Mouse (Mus musculus) testis, postnatal 14 days (tissue): ENCODE results near the gene Dgkq.

Source experiments
- DNase-seq: peaks from one replicate; pipeline ENCODE4 v3.0.0; 2021; ENCODE audit warnings: low spot score

Gene Dgkq

DNA sequence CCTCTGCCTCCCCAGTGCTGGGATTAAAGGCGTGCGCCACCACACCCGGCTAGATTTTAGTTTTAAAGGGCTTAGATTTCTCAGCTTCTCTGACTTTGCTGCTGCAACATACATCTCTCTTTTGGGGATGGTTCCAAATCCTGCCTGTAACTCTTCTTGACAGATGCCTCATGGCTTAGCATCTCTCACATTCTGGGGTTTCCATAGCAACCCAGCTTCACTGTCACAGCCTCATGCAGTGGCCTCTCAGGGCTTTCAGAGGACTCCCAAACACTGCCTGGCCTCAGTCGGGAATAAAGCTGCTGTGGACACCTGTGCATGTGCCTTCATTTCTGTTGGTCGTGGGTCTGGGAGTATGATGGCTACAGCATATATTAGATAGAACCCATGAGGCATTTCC lies 19.6 kb upstream of the Dgkq start:
- no peak for DNase-seq

DNA sequence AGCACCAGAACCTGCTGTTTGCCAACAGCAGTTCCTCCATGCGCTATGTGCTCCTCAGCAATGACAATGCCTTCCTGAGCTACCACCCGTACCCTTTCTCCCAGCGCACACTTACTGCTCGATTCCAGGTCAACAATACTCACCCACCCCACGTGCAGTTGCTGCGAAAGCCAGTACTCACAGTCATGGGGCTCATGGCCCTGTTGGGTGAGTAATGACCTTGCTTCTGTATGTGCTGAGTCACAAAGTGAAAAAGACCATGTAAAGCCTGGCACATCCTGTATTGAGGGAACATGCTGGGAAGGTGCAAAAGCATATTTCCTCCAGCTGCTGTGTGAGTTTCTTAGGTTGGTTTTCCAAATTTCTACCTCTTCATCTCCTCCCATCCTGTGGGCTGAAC lies 11.4 kb upstream of the Dgkq start:
- DNase-seq = no peak

DNA sequence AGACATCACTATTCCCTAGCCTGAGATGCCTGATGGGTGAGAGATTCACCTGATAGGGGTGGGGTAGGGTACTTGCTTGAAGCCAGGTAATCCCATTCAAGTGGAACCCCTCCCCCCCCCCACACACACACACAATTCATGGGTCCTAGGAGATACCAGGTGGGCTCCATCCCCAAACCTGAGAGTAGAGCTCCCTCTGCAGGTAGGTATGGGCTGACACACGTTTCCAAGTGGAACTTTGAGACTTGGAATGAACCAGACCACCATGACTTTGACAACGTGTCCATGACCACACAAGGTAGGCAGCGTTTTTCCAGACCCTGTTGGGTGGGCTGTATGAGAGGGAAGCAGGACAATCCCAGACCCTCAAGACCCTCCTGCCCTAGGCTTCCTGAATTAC lies 10.4 kb upstream of the Dgkq start:
- DNase-seq = no peak

DNA sequence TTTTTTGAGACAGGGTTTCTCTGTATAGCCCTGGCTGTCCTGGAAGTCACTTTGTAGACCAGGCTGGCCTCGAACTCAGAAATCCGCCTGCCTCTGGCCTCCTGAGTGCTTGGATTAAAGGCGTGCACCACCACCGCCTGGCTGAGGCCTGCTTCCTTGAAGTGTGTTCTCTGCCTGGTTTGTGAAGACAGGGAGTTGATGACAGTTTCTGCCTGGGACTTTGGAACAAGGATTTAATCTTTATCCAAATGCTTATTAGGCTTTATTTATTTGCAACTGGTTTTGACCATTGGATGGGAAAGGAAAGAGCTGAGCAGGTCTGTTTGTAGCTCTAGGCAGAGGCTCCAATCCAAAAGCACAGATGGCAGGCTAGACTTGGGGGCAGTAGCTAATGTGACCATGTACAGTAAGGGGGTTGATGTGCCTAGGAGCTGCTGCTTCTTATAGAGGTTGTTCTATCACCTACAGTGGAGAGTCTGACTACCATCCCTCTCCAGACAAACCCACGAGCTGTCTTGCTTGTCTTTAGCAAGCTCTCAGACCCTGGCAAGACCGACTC lies 8.9 kb upstream of the Dgkq start:
- no peak for DNase-seq

DNA sequence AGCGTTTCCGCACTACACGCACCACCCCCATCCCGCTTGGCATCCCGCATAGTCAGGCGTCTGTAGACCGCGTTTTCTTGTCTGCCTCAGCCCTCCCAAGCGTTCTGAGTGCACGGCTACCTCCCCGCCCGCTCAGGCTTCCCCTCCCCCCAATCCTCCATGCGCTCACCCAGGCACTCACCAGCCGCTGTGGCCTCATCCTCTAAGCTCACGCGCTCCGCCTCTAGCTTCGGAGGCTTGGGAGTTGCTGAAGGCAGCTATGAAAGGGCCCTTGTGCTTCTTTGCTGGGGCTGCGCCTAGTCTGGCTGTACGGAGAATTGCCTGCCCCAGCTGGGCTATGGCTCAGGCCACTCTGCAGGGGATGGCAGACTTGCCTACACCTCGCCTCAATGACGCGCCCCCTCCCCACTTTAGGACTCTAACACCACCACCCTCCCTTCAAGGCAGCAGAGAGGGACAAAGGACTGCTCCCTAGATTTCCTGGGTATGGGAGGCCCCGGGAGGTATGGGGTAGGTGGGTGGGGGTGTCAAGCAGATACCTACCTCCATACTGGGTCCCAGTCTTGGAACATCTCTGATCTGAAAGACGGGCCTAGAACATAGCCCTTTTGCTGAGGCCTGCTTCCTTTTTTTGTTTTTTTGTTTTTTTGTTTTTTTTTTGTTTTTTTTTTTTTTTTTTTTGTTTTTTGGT lies 8.3 kb upstream of the Dgkq start:
- peak; percentile 73 for DNase-seq

DNA sequence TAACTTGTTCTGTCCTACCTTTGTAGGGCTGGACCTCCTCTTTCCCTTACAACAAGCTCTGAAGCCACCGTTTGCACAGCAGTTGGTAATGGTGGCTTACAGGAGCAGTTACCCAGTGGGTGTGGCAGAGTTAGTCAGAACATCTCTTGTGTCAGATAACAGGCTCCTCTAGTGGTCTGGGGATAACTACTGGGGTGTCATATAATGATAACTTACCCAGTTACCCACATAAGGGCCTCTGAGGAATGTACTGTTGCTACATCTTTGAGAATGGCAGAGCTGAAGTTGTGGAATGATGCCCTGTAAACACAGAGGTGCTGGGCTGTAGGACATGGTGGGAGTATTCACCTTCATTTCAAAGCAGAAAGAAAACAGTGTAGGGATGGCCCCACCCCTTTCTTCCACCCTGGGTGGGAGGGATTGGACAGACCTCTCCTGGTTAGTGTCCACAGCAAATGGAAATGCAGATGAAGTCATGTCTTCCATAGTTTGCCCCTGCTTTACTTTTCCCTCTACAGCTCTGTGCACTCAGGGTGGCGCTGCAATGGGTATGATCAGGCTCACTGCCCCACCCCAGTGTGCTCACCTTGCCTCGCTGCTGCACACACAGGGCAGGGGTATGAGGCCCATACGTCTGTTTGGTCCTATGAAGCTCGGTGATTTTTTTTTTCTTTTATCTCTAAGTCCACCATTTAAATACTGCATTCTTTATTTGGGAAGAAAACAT lies 7.5 kb upstream of the Dgkq start:
- DNase-seq = no peak

DNA sequence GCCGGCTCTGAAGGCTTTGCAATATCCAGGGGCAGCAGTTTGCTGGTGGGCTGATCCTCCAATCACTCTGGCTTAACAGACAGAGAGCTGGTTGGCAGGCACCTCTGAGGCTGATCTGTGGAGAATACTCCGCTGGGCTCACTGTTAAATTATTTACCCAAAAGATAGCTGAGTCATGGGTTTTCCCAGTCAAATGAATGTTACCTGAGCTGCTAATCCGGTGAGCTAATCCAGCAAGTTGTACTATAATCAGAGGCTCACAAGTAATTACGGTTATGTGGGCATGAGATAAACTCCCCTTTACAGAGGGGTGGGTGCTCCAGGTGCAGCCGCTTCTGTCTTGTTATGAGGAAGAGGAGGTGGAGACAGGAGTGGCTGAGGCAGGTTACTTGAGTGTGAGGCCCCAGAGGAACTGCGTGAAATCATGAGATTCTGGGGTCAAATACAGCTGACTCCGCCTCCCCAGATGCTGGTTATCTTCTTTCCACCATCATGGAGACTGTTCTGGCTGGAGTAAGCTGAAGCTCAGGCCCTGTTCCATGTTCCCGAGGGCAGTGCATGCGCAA lies 5.9 kb upstream of the Dgkq start, which contains the start of gene Slc26a1:
Gene Slc26a1 (minus strand): TSS at position 319 of the 566 bp plus-strand sequence.
- no peak for DNase-seq

DNA sequence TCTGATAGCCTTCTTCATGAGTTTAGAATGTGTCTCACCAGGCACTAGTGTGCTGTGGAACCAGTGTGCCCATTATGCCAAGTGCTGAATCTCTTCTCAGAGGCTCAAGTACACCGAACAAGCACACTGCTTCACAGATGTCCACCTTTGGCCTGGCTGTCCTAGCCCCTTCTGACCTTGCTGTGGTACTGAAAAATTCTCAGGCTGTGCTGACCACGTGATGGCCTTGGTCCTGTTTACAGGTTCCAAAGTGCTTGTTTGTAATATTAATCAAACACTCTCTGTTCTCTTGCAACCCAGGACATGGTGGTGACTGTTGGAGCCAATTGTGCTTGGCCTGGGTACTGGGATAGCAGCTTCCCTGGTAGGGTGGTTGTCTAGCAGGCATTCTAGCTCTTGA lies 5.2 kb upstream of the Dgkq start:
- DNase-seq = no peak

DNA sequence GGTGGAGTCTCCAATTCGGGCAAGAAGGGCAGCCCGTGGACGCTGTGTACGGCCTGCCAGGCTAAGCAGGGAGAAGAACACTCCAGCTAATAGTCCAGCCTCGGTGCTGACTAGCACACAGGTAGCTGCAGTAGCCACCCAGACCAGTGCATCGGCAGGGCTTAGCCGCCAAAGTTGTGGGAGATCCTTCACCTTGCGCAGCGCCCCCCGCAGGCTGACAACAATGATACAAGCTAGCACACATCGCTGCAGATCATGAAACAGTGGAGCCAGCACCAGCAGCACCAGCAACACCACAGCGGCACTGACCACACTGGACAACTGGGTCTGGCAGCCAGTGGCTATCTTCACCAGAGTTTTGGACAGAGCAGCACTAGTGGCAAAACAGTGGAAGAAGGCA lies 2.3 kb upstream of the Dgkq start:
- DNase-seq = no peak

DNA sequence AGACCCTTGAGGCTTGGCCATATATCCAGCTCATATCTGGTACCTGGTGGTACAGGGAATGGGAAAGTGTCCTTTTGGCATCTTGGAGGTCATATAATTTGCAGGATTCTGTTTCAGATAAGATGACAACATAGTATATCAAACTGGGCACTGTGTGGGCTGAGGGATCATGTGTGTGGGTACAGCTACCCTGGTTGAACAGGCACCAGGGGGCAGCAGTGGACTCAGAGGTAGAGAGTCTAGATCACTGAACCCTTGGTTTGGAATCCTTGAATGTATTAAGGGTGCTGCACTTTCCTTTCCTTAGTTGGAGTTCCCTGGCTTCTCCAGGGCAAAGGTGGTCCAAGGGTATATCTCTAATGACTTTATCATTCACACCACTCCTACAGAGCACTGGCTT lies 1.3 kb upstream of the Dgkq start:
- no peak for DNase-seq

DNA sequence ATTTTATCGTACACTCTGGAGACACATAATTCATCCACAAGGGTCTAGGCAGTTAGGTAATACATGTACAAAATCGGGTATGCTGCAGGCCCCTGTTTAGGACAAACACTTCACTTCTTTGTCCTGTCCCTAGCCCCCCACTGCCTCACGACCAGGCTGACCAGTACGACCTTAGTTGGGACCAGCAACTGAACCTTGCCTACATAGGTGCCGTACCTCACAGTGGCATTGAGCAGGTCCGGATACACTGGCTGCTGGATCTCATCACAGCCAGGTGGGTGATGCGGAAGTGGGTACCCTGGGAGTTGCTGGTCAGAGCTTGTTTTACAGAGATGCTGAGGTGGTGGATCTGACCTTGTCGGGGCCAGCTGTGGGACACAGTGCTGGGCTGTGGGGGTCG lies 514 bp upstream of the Dgkq start:
- no peak for DNase-seq

DNA sequence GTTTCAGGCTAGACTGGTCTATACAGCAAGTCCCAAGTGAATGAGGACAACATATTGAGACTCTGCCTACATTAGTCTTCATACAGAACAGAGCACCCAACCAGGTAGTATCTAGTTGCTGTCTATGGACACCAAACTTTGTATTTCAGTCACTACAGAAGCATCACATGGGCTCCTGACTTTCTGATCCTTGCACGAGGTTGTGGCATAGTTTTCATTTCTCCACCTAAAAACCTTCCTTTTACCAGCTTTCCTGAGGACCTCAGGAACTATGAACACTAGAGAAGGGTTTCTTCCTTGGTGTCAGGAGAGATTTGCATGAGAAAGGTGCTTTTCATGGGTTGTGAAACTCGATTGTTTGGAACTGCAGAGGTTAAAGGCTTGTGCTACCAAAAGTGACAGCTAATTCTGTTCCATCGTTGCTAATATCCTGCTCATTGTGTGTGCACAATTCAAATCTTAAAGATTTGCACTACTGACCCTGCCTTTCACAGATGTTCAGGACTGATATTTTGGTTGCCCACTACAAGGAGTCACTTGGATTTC lies 1.0 kb downstream of the Dgkq start:
- DNase-seq = no peak

DNA sequence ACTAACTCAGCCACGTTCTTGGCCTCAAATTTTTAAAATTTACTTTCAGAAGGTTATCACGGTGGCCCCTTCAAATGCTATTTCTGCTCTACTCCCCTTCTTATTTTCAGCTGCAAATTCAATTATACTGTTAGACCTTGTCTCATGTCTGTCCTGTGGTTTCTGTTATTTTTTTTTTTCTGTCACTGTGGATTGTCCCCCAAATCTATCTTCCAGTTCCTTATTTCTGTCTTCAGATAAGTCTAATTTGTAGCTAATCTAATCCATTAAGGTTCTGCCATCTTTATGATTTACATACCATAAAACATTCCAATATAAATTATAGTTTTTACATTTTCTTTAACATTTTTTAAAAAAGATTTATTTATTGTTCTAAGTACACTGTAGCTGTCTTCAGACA lies 2.1 kb downstream of the Dgkq start:
- DNase-seq = no peak

DNA sequence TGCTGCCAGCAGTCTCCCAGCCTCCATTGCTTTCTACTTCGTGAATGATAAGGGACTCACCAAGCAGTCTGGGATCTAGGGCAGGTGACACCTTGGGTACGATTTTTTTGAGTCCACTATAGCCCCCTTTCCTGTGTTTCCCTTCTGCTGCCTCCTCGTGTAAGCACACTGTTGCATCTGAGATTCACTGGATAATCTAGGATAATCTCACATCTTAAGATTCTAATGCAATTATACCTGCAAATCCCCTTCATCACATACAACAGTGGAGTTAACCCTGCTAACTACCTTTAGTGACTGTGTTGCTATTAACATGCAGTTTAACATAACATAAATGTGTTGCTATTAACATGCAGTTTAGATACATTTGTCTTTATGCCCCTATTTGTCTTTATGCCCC lies 4.4 kb downstream of the Dgkq start:
- no peak for DNase-seq

DNA sequence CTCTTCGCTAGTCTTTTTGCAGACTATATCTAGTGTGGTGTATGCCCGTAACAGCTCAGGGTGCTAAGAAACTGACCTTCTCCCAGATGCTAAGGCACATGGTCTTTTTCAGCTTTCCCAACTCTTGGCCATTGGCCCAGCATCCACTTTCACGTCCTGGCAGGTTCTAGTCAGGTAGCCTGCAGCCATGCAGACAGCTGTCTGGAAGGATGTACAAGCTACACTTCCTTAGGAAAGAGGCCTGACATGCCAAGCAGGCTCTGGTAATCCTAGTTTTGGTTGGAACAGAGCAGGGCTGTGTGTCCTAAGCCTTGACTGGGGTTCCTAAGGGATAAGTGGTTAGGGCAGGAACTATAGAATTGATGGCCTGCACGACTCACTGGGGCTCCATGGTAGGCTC lies 6.7 kb downstream of the Dgkq start:
- DNase-seq = no peak

DNA sequence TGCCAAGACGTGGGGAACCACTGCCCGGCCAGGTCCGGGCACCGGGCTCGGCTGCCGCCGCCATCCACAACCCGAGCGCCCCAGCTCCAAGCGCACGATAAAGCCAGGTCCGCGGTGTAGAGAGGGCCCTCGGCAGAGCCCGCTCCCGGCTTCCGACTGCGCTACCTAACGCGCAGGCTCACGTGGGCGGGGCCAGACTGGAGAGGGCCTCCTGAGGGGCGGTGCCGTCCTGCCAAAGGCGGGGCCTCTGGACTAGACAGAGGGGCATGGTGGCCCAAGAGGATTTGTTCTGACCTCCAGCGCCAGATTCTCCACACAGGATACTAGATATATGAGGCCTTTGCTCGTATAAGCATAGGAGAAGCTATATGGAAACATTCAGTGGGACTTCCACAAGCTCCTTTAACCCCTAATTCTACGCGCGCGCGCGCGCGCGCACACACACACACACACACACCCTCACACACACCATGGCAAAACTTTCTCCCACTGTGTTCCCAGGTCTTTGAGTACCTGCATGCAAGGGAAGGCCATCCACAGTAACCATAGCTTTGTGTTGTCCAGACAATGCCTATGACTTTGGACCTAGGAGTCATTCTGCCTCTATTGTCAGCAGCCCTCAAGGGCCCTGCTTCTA lies 8.7 kb downstream of the Dgkq start:
- DNase-seq = peak; percentile 89

DNA sequence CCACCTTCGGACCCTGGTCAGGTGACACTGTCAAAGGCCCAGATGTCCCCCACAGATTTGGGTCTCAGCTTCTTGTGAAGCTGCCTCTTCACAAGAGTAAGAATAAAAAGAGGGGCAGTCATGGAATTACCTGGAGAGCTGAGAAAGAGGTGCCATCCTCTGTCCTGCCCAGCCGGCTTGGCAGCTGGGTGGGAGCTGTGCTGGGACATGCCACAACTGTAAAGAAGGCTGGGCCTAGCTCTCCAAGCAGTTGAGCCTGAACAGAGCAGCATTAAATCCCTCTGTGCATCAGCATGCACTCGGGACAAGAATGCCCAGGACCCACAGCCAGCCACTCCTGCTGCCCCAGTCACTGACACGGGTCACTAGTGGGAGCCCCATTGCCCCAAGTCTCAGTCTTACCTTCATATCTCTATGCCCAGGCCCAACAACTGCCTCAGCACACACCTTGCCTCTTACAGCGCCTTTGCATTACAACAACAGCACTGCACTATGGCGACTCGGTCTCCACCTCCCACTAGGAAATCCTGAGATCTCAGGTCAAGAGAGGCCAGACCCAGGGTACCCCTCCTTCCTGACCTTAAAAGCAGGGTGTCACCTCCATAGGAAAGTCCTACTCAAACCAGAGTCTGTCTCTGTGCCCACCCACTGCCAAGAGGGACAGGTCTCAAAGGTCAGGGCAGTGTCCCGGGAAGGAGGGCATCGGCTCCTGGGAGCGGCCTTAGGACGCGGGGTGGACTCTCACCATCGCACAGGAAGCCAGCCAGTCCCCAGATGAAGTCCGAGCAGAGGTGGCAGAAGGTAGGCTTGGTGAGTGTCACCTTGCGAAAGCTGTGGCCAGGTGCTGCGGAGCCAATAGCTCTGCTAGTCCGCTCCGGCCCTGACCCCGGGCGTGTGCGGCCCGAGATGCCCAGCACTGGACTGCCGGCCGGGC lies 9.5 kb downstream of the Dgkq start, which contains the start of gene Idua:
Gene Idua (plus strand): TSS at position 634 of the 934 bp plus-strand sequence.
- no peak for DNase-seq

DNA sequence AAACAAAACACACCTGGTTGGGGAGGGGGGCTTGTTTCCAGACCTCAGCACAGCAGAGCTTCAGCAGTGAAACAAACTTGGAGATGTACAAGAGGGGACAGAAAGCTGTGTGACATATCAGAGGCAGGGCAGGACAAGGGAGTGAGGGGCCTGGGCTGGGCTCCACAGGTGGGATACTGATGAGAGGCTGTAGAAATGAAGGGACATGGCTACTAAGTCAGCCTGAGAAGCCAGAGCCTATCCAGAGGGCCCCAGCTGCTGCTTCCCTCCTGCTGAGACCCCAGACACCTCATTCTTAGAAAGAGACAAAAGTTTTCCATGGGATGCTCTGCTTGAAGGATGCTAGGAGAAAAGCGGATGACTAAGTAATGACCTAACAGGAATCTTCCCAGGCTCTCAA lies 10.9 kb downstream of the Dgkq start:
- DNase-seq = no peak

DNA sequence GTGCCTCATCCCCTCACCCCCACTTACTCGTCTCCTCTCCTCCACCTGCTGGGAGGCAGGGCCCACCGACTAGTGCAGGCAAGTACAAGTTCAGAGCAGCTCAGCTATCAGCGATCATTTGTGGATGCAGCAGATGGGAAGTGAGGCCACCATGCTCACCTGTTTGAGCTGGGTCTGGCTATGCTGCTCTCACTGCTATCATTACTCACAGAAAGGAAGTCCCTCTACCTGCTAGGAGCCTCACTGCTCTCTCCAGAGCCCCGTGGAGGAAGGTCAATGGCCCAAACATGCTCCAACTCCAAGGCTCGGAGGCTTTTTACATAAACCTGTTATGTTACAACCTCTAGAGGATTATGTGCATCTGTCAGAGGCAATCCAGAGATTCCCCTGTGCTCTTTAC lies 12.1 kb downstream of the Dgkq start:
- DNase-seq = no peak

DNA sequence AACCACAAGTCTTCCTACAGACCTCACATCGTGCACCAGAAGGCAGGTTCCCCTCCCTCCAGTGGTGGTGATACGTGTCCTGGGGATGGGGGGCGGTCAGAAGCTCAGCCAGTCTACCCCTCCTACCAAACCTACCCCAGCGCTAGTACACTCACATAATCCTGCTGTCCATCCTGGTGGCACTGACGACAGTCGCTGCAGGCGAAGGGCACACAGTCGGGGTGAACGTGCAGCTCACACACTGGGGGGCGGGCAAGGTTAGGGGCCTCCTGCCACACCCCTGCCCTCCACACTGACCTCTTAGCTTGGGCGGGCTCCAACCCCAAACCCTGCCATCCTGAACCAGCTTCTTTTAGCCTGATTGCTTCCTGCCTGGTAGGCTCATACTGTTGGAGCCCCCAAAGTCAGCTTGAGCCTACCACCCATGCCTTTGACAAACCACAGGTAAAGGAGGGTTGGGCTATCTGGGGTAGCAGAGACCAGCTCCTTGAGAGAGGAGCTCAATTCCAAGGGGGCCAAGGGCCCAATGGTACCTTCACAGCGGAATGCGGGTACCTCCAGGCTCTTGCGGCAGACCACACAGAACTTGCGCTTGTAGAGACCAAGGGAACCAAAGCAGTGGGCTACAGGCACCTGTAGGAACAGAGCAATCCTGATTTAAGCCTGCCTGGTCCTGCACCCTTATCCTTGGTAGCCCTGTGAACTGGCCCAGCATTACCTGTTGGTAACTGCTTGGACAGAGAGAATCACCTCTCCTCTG lies 13.4 kb downstream of the Dgkq start:
- no peak for DNase-seq

DNA sequence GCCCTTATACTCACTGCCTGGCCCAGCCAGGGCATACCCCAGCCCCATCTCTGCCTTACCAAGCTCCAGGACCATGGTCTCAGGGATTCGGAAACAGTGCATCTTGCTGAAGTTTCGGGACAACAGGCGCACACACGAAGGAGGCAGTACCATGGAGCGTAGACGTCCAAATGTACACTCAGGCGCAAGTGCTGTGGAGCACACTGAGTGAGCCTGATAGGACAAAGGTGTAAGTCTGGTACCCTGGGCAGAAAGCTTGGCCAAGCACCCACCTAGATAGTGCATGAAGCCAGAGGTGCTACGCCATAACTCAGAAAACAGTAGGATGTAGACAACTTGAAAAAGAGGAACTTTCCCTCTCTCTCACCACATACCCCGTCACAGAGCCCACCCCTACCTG lies 14.1 kb downstream of the Dgkq start:
- no peak for DNase-seq
